Mouse (Mus musculus): ENCODE measurements around the gene Nfatc4.

DNA sequence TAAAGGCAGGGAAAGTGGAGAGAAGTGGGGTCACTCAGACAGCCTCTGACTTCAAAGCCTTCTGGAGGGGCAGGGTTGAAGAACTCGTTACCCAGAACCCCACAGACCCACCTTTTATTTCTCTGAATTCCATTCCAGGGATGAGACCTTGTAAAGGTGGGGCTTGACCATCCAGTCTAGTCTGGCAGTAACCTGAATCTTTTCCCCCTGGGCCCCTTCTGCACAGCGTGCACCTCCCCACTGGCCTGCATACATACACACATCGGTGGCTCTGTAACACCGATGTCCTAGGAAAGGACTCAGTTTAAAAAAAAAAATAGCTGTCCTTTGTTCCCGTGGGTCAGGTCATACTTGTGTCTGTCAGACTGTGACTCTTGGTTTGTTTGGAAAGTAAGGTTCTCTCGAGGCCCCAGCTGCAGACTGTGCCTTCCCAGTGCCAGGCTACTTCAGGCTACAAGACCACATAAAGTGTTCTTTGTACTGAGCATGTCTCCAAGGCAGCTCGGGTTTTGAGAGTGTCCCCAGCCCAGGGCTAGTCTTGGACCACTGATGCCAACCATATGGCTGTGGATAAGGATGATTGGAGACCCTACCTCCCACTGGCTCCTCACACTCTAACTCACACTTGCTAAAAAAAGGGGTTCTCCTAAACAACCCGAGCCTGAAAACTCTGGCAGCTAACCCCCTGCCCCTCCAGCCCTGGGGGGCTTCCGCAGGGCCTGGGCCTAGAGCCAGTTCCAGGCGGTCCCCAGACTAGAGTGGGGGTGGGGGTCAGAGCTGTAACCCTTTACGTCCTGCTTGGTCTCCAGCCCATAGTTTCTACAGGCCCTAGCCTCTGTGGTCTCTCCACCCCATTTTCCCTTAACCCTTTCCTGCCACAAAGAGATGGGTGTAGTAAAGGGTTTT lies 30.0 kb downstream of the Nfatc4 start:
- TF ChIP-seq POLR2A (IDR thresholded peaks at IDR 0.05; ENCODE audit: insufficient read length, low read depth), result no peak
- no peak for TF ChIP-seq MYOD1 (IDR thresholded peaks at IDR 0.05; ENCODE audit: control insufficient read depth in 1 of 3, insufficient read length in 2 of 3, low read depth in 2 of 3)
